Mouse (Mus musculus) G1E-ER4 (cell line): ENCODE measurements around the gene Bin2. TPM values are rescaled to one million over a fixed set of nuclear protein-coding genes. Genes with fewer than 3 reads are reported as not detected.

Experiments
- GATA1 ChIP-seq: IDR thresholded peaks from one replicate; pipeline ENCODE4 v1.8.0; 2012; ENCODE audit warnings: low read length, inconsistent platforms
- polyA plus RNA-seq: library from polyadenylated mRNA; stranded (reverse); fragments of >175 nt; gene quantifications from 2 replicates; pipeline ENCODE4 v1.2.3, GENCODE M21; 2012

The Bin2 gene
- polyA plus RNA-seq, 1 experiment = 28.8 TPM

GRCm38 (mm10) chr15:100619200-100619599 is 50.2 kb downstream of the Bin2 start:
- TF ChIP-seq GATA1 = no peak

- TF ChIP-seq GATA1 = no peak
Measured at GRCm38 (mm10) chr15:100616221-100616620, 53.1 kb downstream of the Bin2 start.

GRCm38 (mm10) chr15:100615825-100616220 is 53.5 kb downstream of the Bin2 start:
- TF ChIP-seq GATA1 = no peak

GRCm38 (mm10) chr15:100614996-100615824 is 54.1 kb downstream of the Bin2 start, which contains the start of gene Dazap2:
TSS of gene Dazap2 (plus strand) at chr15:100615349.
- no peak for TF ChIP-seq GATA1

GRCm38 (mm10) chr15:100614218-100614995 is 54.9 kb downstream of the Bin2 start:
- TF ChIP-seq GATA1 = no peak

GRCm38 (mm10) chr15:100613584-100613983 is 55.8 kb downstream of the Bin2 start:
- TF ChIP-seq GATA1 = no peak

GRCm38 (mm10) chr15:100612432-100612831 is 56.9 kb downstream of the Bin2 start:
- TF ChIP-seq GATA1 = no peak

GRCm38 (mm10) chr15:100611951-100612350 is 57.4 kb downstream of the Bin2 start:
- TF ChIP-seq GATA1 = no peak

GRCm38 (mm10) chr15:100601669-100602068 is 67.7 kb downstream of the Bin2 start:
- TF ChIP-seq GATA1 = no peak

GRCm38 (mm10) chr15:100600696-100601272 is 68.6 kb downstream of the Bin2 start:
- no peak for TF ChIP-seq GATA1

- TF ChIP-seq GATA1 = no peak
Measured at GRCm38 (mm10) chr15:100600047-100600695, 69.2 kb downstream of the Bin2 start.

GRCm38 (mm10) chr15:100599276-100600046 is 69.9 kb downstream of the Bin2 start, which contains the start of gene Pou6f1:
TSS of gene Pou6f1 (minus strand) at chr15:100599984.
- TF ChIP-seq GATA1 = no peak

- TF ChIP-seq GATA1 = no peak
Measured at GRCm38 (mm10) chr15:100598883-100599275, 70.5 kb downstream of the Bin2 start.

- TF ChIP-seq GATA1 = no peak
Measured at GRCm38 (mm10) chr15:100598287-100598882, 71.0 kb downstream of the Bin2 start.
